Mouse (Mus musculus): ENCODE results near the gene Hspb9. TPM values are rescaled to one million over a fixed set of nuclear protein-coding genes. Genes with fewer than 3 reads are reported as not detected.

Gene Hspb9
- polyA plus RNA-seq, 1 experiment from 2014 or later, result 0.24 TPM

DNA sequence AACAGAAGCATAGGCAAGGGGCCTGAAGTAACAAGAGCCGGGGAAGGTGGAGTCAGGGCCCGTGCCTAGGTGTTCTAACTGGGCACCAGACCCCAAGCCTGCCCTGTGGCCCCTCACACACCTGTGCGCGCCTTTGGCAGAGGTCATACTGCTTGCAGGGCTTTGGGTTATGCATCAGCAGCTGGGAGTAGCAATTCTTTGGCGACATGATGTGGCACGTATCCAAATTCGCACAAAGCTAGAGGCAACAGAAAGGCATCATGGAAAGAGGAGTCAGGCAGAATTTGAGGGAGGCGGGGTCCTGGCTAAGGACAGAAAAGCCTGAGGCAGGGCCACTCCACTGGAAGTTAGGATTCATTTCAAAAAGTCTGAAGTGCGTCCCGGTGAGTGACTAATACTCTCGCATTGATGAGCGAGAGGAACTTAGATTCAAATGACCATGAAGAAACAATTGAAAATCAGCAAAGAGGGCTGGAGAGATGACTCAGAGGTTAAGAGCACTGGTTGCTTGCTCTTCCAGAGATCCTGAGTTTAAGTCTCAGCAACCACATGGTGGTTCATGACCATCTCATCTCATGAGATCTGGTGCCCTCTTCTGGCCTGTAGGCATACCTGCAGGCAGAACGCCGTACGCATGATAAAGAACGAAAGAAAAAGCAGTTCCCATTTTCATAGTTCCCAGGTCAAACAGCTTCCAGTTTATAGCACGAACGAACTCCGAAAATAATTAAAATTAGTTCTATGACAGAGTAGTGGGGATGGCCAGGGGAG lies 11.4 kb upstream of the Hspb9 start:
- Histone ChIP-seq H3K4me2 (ENCODE audit: low read depth, low read length) (peak overlapping the region; percentile 66), H3K9ac (ENCODE audit: low read length) (peak overlapping the region; percentile 38; the same call in 1 of the 2 replicates), H3K36me3 (ENCODE audit: control insufficient read depth, insufficient read depth) (peaks cover 21% of the 10 kb centered on the region), H3K9me3 (replicated peaks; ENCODE audit: control insufficient read depth, low read length) (no peaks in the 10 kb centered on the region), H3K27ac (ENCODE audit: low read length) (no peak overlapping the region), H3K4me3 (ENCODE audit: low read length) (peak overlapping the region; percentile 46), H3K27me3 (ENCODE audit: control insufficient read depth, insufficient read depth, low read length) (no peaks in the 10 kb centered on the region), H3K4me1 (ENCODE audit: control insufficient read depth, insufficient read depth, low read length) (peaks cover 11% of the 10 kb centered on the region)
- WGBS, result 33% methylated on average over 19 of the region's 19 CpGs
- ATAC-seq (replicated peaks; ENCODE audit: extremely low read depth, insufficient read depth, low FRiP score), result no peak

DNA sequence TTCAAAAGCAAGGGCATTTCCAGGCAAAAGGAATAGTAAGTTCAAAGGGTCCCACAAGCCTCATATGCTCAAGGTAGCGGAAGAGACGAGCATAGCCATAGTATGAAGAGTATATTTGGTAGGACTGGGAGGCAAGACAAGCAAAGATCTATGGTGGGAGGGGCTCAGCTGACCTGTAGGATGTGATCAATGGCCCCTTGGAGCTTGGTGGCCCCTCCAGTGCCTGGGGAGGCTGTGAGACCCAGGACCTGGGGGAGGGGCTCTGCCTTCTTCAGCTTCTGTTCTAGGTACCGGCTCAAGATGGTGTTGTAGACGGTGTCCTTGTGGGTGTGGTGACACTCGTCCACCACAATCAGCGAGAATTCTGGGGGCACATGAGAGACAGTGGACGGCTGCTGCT lies 10.7 kb upstream of the Hspb9 start:
- H3K4me2 ChIP-seq (ENCODE audit: low read depth, low read length), result peak overlapping the region; percentile 66
- H3K27me3 ChIP-seq (ENCODE audit: control insufficient read depth, insufficient read depth, low read length), result no peaks in the 10 kb centered on the region
- ATAC-seq (replicated peaks; ENCODE audit: extremely low read depth, insufficient read depth, low FRiP score), result no peak
- H3K27ac ChIP-seq (ENCODE audit: low read length), result no peak overlapping the region
- H3K4me3 ChIP-seq (ENCODE audit: low read length), result peak overlapping the region; percentile 46
- peaks cover 11% of the 10 kb centered on the region for H3K4me1 ChIP-seq (ENCODE audit: control insufficient read depth, insufficient read depth, low read length)
- WGBS, result 46% methylated on average over 7 of the region's 7 CpGs
- peak overlapping the region; percentile 38; the same call in 1 of the 2 replicates for H3K9ac ChIP-seq (ENCODE audit: low read length)
- H3K36me3 ChIP-seq (ENCODE audit: control insufficient read depth, insufficient read depth), result peaks cover 28% of the 10 kb centered on the region
- H3K9me3 ChIP-seq (replicated peaks; ENCODE audit: control insufficient read depth, low read length), result no peaks in the 10 kb centered on the region

DNA sequence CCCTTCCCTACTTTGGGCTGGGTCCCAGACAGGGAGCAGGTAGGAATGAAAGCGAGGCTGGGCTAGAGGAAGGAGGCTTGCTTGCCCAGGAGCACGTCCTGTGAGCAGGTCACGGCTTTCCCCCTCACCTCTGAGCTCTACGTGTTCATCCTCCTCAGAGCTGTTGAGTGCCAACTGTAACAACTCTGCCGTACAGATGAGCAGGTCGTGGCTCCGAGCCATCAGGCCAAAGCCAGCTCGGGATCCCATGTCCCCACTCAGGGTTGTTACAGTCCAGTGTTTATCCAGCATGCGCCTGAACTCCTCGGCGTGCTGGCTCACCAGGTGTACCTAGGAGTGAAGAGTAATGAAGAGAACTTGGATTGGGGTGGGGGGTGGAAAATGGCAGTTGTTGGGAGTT lies 10.3 kb upstream of the Hspb9 start:
- WGBS, result 53% methylated on average over 11 of the region's 11 CpGs
- Histone ChIP-seq H3K4me3 (ENCODE audit: low read length) (no peak overlapping the region), H3K27ac (ENCODE audit: low read length) (no peak overlapping the region), H3K4me1 (ENCODE audit: control insufficient read depth, insufficient read depth, low read length) (peaks cover 11% of the 10 kb centered on the region), H3K36me3 (ENCODE audit: control insufficient read depth, insufficient read depth) (peaks cover 32% of the 10 kb centered on the region), H3K9ac (ENCODE audit: low read length) (no peak overlapping the region), H3K27me3 (ENCODE audit: control insufficient read depth, insufficient read depth, low read length) (no peaks in the 10 kb centered on the region), H3K9me3 (replicated peaks; ENCODE audit: control insufficient read depth, low read length) (no peaks in the 10 kb centered on the region), H3K4me2 (ENCODE audit: low read depth, low read length) (peak overlapping the region; percentile 4; the same call in 1 of the 2 replicates)
- no peak for ATAC-seq (replicated peaks; ENCODE audit: extremely low read depth, insufficient read depth, low FRiP score)

DNA sequence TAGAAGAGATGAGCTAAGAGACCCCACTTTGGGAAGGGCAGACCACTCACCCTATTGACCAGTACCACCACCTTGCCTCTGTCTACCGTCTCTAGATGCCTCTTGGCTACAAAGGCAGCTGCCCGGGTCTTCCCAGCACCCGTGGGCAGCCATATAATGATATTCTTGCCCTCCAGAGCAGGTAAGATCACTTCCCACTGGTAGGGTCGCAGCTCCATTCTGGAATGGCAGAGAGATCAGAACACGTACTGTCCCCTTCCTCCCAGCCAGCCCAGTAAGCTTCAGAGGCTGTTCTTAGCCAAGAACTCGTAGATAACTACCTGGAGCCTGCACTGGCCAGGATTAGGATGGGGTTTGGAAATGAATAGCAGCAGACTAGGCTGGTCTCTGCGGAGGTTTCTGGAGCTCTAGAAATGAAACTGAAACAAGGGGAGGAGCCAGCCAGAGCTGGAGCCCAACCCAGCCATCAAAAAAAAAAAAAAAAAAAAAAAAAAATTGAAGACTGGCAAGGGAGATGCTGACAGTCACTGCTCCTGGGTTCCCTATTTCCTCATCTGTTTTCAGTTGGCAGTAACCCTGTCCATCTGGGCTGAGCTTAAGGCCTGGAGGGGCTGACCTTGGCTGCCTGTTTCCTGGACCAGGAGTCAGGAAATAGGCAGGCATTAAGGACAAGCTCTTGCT lies 9.7 kb upstream of the Hspb9 start, which contains the start of gene Dhx58:
Gene Dhx58, minus strand, starts transcription at position 421 of the 681 bp plus-strand sequence.
- Histone ChIP-seq H3K27ac (ENCODE audit: low read length) (no peak within 1 kb of the TSS), H3K9ac (ENCODE audit: low read length) (0 out of 2 replicates have a peak within 1 kb of the TSS, but pooled peaks have one; percentile 23), H3K9me3 (replicated peaks; ENCODE audit: control insufficient read depth, low read length) (no peaks in the 10 kb centered on the region), H3K36me3 (ENCODE audit: control insufficient read depth, insufficient read depth) (peaks cover 39% of the 10 kb centered on the region), H3K27me3 (ENCODE audit: control insufficient read depth, insufficient read depth, low read length) (no peaks in the 10 kb centered on the region), H3K4me2 (ENCODE audit: low read depth, low read length) (peak within 1 kb of the TSS; percentile 41), H3K4me1 (ENCODE audit: control insufficient read depth, insufficient read depth, low read length) (peaks cover 11% of the 10 kb centered on the region), H3K4me3 (ENCODE audit: low read length) (peak within 1 kb of the TSS; percentile 18; the same call in 1 of the 2 replicates)
- 62% methylated on average over 7 of the region's 7 CpGs for WGBS
- no peak for ATAC-seq (replicated peaks; ENCODE audit: extremely low read depth, insufficient read depth, low FRiP score)

DNA sequence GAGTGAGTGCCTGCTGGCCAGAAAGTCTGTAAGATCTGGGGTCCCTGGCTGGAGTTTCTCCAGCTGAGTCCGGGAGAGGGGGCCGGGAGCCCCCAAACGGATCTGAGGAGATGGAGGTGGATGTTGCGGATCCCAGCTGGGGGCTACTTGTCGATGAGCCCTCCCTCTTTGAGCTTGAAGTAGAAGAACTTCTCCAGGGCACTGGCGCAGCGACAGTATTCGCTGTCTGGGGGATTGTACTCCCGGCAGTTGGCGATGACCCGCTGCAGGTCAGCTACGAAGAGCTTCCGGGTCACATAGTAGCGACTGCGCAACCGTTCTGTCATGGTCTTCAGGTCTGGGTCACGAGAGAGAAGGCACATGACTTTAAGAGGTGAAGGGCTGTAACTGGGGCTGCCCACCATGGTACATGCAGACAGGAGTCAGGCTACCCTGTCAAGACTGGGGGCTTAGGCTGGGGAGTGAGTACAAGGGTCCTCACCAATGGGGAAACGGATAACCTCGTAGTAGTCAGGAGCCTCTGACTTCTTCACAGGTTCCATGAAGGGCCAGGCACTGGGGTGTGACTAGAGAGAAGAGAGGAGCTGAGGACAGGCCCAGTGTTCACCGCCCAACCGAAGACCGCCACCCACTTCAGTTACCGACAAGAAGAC lies 8.4 kb upstream of the Hspb9 start:
- H3K36me3 ChIP-seq (ENCODE audit: control insufficient read depth, insufficient read depth), result peaks cover 45% of the 10 kb centered on the region
- no peak overlapping the region for H3K27ac ChIP-seq (ENCODE audit: low read length)
- no peak overlapping the region for H3K4me3 ChIP-seq (ENCODE audit: low read length)
- no peak for ATAC-seq (replicated peaks; ENCODE audit: extremely low read depth, insufficient read depth, low FRiP score)
- no peak overlapping the region for H3K4me2 ChIP-seq (ENCODE audit: low read depth, low read length)
- H3K9ac ChIP-seq (ENCODE audit: low read length), result no peak overlapping the region
- WGBS, result 91% methylated on average over 23 of the region's 23 CpGs
- H3K27me3 ChIP-seq (ENCODE audit: control insufficient read depth, insufficient read depth, low read length), result no peaks in the 10 kb centered on the region
- H3K4me1 ChIP-seq (ENCODE audit: control insufficient read depth, insufficient read depth, low read length), result peaks cover 11% of the 10 kb centered on the region
- no peaks in the 10 kb centered on the region for H3K9me3 ChIP-seq (replicated peaks; ENCODE audit: control insufficient read depth, low read length)

DNA sequence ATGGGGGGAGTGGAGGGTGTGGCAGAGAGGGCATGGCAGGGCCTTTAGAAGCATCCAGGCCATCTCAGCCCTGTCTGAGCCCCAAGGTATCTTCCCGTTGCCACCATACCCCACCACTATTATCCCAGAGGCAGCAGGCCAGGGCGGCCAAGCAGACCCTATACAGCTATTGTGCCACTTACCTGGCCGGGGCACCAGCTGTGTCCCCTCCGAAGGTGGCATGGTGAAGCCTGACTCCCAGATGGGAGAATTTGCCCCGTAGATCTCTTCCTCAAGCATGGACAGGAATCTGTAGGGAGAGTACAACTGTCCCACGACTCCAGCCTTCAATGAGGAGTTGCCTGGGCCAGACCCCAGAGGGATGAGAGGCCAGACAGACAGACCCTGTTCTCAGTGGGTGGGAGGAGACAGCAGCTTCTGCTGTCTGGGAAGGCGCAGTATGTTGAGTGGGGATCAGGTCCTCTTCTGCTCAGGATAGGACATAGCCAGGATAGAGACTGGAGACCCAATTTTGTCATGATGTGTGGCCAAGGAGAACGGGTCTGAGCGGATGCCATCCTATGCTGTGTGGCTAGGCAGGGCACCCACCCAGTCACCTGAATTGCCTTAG lies 4.3 kb upstream of the Hspb9 start:
- no peak for ATAC-seq (replicated peaks; ENCODE audit: extremely low read depth, insufficient read depth, low FRiP score)
- Histone ChIP-seq H3K36me3 (ENCODE audit: control insufficient read depth, insufficient read depth) (peaks cover 48% of the 10 kb centered on the region), H3K27ac (ENCODE audit: low read length) (no peak overlapping the region), H3K4me2 (ENCODE audit: low read depth, low read length) (no peak overlapping the region), H3K27me3 (ENCODE audit: control insufficient read depth, insufficient read depth, low read length) (no peaks in the 10 kb centered on the region), H3K4me1 (ENCODE audit: control insufficient read depth, insufficient read depth, low read length) (peaks cover 21% of the 10 kb centered on the region), H3K9me3 (replicated peaks; ENCODE audit: control insufficient read depth, low read length) (no peaks in the 10 kb centered on the region), H3K9ac (ENCODE audit: low read length) (no peak overlapping the region), H3K4me3 (ENCODE audit: low read length) (no peak overlapping the region)
- 93% methylated on average over 9 of the region's 9 CpGs for WGBS

DNA sequence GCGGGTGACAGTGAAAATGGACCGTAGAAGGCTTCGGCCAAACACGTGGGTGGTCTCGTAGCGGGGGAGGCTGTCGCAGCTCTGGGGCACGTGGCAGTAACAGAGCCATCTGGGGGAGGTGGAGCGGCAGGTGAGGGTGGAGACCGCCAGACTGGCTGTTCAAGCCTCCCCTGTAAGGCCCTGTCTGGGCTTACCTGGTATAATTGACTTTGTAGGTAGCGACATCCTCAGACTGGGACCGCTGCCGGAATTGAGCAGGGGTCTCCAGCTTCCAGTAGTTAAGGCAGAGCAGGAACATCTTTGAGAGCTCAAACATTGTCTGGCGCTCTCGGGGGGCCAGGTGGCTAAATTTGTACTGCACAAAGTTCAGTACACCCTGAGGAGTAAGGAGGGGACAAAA lies 3.1 kb upstream of the Hspb9 start:
- Histone ChIP-seq H3K4me3 (ENCODE audit: low read length) (no peak overlapping the region), H3K4me2 (ENCODE audit: low read depth, low read length) (no peak overlapping the region), H3K27me3 (ENCODE audit: control insufficient read depth, insufficient read depth, low read length) (no peaks in the 10 kb centered on the region), H3K36me3 (ENCODE audit: control insufficient read depth, insufficient read depth) (peaks cover 41% of the 10 kb centered on the region), H3K9ac (ENCODE audit: low read length) (no peak overlapping the region), H3K9me3 (replicated peaks; ENCODE audit: control insufficient read depth, low read length) (no peaks in the 10 kb centered on the region), H3K4me1 (ENCODE audit: control insufficient read depth, insufficient read depth, low read length) (peaks cover 22% of the 10 kb centered on the region), H3K27ac (ENCODE audit: low read length) (no peak overlapping the region)
- 89% methylated on average over 15 of the region's 15 CpGs for WGBS
- no peak for ATAC-seq (replicated peaks; ENCODE audit: extremely low read depth, insufficient read depth, low FRiP score)

DNA sequence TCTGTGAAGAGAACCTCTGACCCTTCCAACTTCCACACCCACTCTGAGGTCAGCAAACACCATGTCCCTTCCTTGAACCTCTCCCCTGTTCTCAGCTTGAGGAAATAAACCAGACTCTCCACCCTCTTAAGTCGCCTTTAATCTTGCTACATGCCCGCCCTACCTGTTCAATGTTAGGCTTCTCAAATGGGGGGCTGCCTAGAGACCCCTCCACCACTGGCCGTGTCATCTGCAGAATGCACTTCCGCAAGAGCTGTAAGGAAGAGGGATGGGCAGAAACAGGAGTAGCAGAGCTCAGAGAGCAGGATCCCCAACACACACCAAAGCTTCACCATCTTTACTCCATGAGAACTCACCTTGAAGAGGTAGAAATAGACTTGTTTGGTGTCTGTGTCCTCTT lies 2.7 kb upstream of the Hspb9 start:
- Histone ChIP-seq H3K27me3 (ENCODE audit: control insufficient read depth, insufficient read depth, low read length) (no peaks in the 10 kb centered on the region), H3K27ac (ENCODE audit: low read length) (no peak overlapping the region), H3K4me2 (ENCODE audit: low read depth, low read length) (no peak overlapping the region), H3K9me3 (replicated peaks; ENCODE audit: control insufficient read depth, low read length) (no peaks in the 10 kb centered on the region), H3K36me3 (ENCODE audit: control insufficient read depth, insufficient read depth) (peaks cover 41% of the 10 kb centered on the region), H3K9ac (ENCODE audit: low read length) (no peak overlapping the region), H3K4me3 (ENCODE audit: low read length) (no peak overlapping the region), H3K4me1 (ENCODE audit: control insufficient read depth, insufficient read depth, low read length) (peaks cover 22% of the 10 kb centered on the region)
- WGBS, result 76% methylated on average over 4 of the region's 4 CpGs
- no peak for ATAC-seq (replicated peaks; ENCODE audit: extremely low read depth, insufficient read depth, low FRiP score)

Data from heart, embryonic 16.5 days (tissue).